Comparison of ENCODE assay signal across 5 mouse cellular contexts in the genomic region with DNA sequence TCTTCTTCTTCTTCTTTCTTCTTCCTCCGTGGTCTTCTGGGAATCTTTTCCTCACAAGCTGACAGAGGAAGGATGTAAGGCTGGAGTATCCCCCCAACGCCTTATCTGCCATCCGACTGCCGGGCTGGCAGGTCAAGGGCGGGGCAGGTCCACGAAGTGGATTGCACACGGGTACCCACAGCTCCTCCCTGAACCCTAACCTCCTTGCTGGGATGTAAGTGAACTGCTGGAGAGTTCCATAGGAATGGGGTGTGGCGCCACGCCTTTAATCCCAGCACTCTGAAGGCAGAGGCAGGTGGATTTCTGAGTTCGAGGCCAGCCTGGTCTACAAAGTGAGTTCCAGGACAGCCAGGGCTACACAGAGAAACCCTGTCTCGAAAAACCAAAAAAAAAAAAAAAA. TPM values are rescaled to one million over a fixed set of nuclear protein-coding genes. Genes with fewer than 3 reads are reported as not detected.
A peak's percentile ranks its signal among the peaks of the same experiment; 100 is the strongest.
DNase-seq lines count a peak whose midpoint lies in the region; ATAC-seq and TF ChIP-seq lines count a peak whose summit lies in the region.
"Not testable (repeated sequence)": the region's sequence is repeated elsewhere in the genome, so short reads cannot be mapped to it uniquely, and the experiment has no call there.

No protein-coding gene starts in this region.

- not testable (repeated sequence) for ATAC-seq in liver, postnatal 0 days

- H3K27me3 ChIP-seq in limb, embryonic 10.5 days (ENCODE audit: low read depth, poor library complexity, severe bottlenecking); liver, postnatal 0 days (ENCODE audit: insufficient read depth, low read length): not testable (repeated sequence)

- TF ChIP-seq CTCF in liver, postnatal 0 days (IDR thresholded peaks at IDR 0.05; ENCODE audit: low read depth): not testable (repeated sequence)

- H3K27ac ChIP-seq in limb, embryonic 10.5 days: peak overlapping the region; percentile 89; the same call in 1 of the 2 replicates
- peak overlapping the region; percentile 90; the same call in 1 of the 2 replicates for H3K27ac ChIP-seq in liver, postnatal 0 days (ENCODE audit: low read depth)

- H3K4me3 ChIP-seq in limb, embryonic 10.5 days; liver, postnatal 0 days (ENCODE audit: low read depth, low read length): not testable (repeated sequence)

- H3K36me3 ChIP-seq in limb, embryonic 10.5 days; liver, postnatal 0 days (replicated peaks; ENCODE audit: insufficient read depth, low read length): not testable (repeated sequence)

- H3K9me3 ChIP-seq in limb, embryonic 10.5 days (replicated peaks); liver, postnatal 0 days (ENCODE audit: low read length): not testable (repeated sequence)

- WGBS in limb, embryonic 10.5 days: 60% methylated on average over 10 of the region's 11 CpGs
- WGBS in liver, postnatal 0 days (ENCODE audit: insufficient replicate concordance): 32% methylated on average over 9 of the region's 11 CpGs

- not testable (repeated sequence) for H3K4me2 ChIP-seq in liver, postnatal 0 days (ENCODE audit: low read depth, low read length)

- DNase-seq in ES-CJ7 (ENCODE audit: low read depth, low spot score): peak; percentile 51
- peak; percentile 88 for DNase-seq in R1 (ENCODE audit: low read depth, low spot score)
- DNase-seq in ZHBTc4 (ENCODE audit: low read depth, low spot score): peak; percentile 64
- DNase-seq in limb, embryonic 10.5 days (ENCODE audit: low spot score); liver, postnatal 0 days: not testable (repeated sequence)

- TF ChIP-seq EP300 in liver, postnatal 0 days (IDR thresholded peaks at IDR 0.05; ENCODE audit: low read depth): not testable (repeated sequence)

- H3K9ac ChIP-seq in liver, postnatal 0 days (replicated peaks): not testable (repeated sequence)

- H3K4me1 ChIP-seq in limb, embryonic 10.5 days: peaks cover 68% of the 10 kb centered on the region
- peaks cover 49% of the 10 kb centered on the region for H3K4me1 ChIP-seq in liver, postnatal 0 days (ENCODE audit: insufficient read depth)

RNA-seq across cellular contexts. Expression of a gene that starts 48.9 kb away (rescaled TPM):
- polyA plus RNA-seq in limb, embryonic 10.5 days (2016; fragmentation: Nextera tagmentation; extraction: Ambion mirVana): 5.7 and 5.8 TPM in 2 replicates
- polyA plus RNA-seq in liver, postnatal 0 days (2015; fragmentation: Nextera tagmentation; extraction: Ambion mirVana): 3.5 and 4.0 TPM in 2 replicates
